Mouse (Mus musculus): ENCODE data around the gene Ulk3. TPM values are rescaled to one million over a fixed set of nuclear protein-coding genes. Genes with fewer than 3 reads are reported as not detected.

Ulk3 gene
- total and polyA plus RNA-seq, 3 experiments: 2.6 to 11.4 (median 10.0) TPM

- Histone ChIP-seq H3K9ac (ENCODE audit: insufficient read depth, low read depth) (peak overlapping the region; percentile 39; the same call in 1 of the 2 replicates), H3K79me2 (replicated peaks; ENCODE audit: control insufficient read depth, extremely low read depth, insufficient read depth, poor library complexity, severe bottlenecking) (peaks cover 92% of the 10 kb centered on the region), H3K4me1 (ENCODE audit: control insufficient read depth in 1 of 2, insufficient read depth in 2 of 2) (peaks cover 37 to 80% of the 10 kb centered on the region in 2 experiments), H3K4me3 (replicated peaks in 1 of 3; ENCODE audit: low read depth in 2 of 3, low read length in 2 of 3, poor library complexity in 1 of 3) (peak overlapping the region; percentile 10 to 34 (median 16)), H3K27me3 (replicated peaks) (no peaks in the 10 kb centered on the region), H3K4me2 (ENCODE audit: insufficient read depth, low read depth, poor library complexity, severe bottlenecking) (peak overlapping the region; percentile 94), H3K27ac (ENCODE audit: insufficient read depth, low read depth) (peak overlapping the region; percentile 96), H3K9me3 (replicated peaks; ENCODE audit: low read length) (no peaks in the 10 kb centered on the region), H3K36me3 (replicated peaks in 1 of 2; ENCODE audit: control insufficient read depth in 1 of 2, insufficient read depth in 1 of 2, low read length in 1 of 2) (peaks cover 3 to 31% of the 10 kb centered on the region in 2 experiments)
- dilution Hi-C loops (cut with MboI; ENCODE audit: extremely low pct_ligation_motif_present, extremely low pct_unique_long_range_greater_than_20kb, low sequenced_read_pairs) (no loop called here), in situ Hi-C loops (cut with MboI; ENCODE audit: low pct_ligation_motif_present, low pct_unique_long_range_greater_than_20kb, low sequenced_read_pairs) (no loop called here)
- peak; percentile 68 for DNase-seq (ENCODE audit: extremely low read depth)
- TF ChIP-seq NRF1 (IDR thresholded peaks at IDR 0.05; ENCODE audit: low read depth, low read length) (no peak), BHLHE40 (IDR thresholded peaks at IDR 0.05; ENCODE audit: low read depth, low read length) (peak; percentile 69)
Observed at GRCm38 (mm10) chr9:57639661-57640328, 50.5 kb downstream of the Ulk3 start.

- Histone ChIP-seq H3K9ac (ENCODE audit: insufficient read depth, low read depth) (peak overlapping the region; percentile 39; the same call in 1 of the 2 replicates), H3K4me3 (replicated peaks in 1 of 3; ENCODE audit: low read depth in 2 of 3, low read length in 2 of 3, poor library complexity in 1 of 3) (peak overlapping the region in 2 of 3 experiments; percentile 16 to 31), H3K9me3 (replicated peaks; ENCODE audit: low read length) (no peaks in the 10 kb centered on the region), H3K4me1 (ENCODE audit: control insufficient read depth in 1 of 2, insufficient read depth in 2 of 2) (peaks cover 33 to 74% of the 10 kb centered on the region in 2 experiments), H3K36me3 (replicated peaks in 1 of 2; ENCODE audit: control insufficient read depth in 1 of 2, insufficient read depth in 1 of 2, low read length in 1 of 2) (peaks cover 3 to 26% of the 10 kb centered on the region in 2 experiments), H3K4me2 (ENCODE audit: insufficient read depth, low read depth, poor library complexity, severe bottlenecking) (peak overlapping the region; percentile 94), H3K27ac (ENCODE audit: insufficient read depth, low read depth) (peak overlapping the region; percentile 96), H3K79me2 (replicated peaks; ENCODE audit: control insufficient read depth, extremely low read depth, insufficient read depth, poor library complexity, severe bottlenecking) (peaks cover 87% of the 10 kb centered on the region), H3K27me3 (replicated peaks) (no peaks in the 10 kb centered on the region)
- in situ Hi-C loops (cut with MboI; ENCODE audit: low pct_ligation_motif_present, low pct_unique_long_range_greater_than_20kb, low sequenced_read_pairs) (no loop called here), dilution Hi-C loops (cut with MboI; ENCODE audit: extremely low pct_ligation_motif_present, extremely low pct_unique_long_range_greater_than_20kb, low sequenced_read_pairs) (no loop called here)
- peak; percentile 97 for DNase-seq (ENCODE audit: extremely low read depth)
- TF ChIP-seq ZKSCAN1 (IDR thresholded peaks at IDR 0.05; ENCODE audit: borderline replicate concordance, low read depth, low read length): no peak
- TF ChIP-seq ZC3H11A (IDR thresholded peaks at IDR 0.05; ENCODE audit: low read depth, low read length): no peak
- TF ChIP-seq TBP (conservative IDR thresholded peaks at IDR 0.05; ENCODE audit: low read depth, low read length): peak; percentile 75; the same call in 1 of the 2 replicates
- TF ChIP-seq ETS1 (conservative IDR thresholded peaks at IDR 0.05; ENCODE audit: low read depth, low read length): peak; percentile 96
- TF ChIP-seq RCOR1 (conservative IDR thresholded peaks at IDR 0.05; ENCODE audit: low read depth, low read length): no peak; the same call in 1 of the 2 replicates
- peak; percentile 73; the same call in 1 of the 2 replicates for TF ChIP-seq MAX (IDR thresholded peaks at IDR 0.05; ENCODE audit: low read length)
- peak; percentile 93 for TF ChIP-seq SIN3A (IDR thresholded peaks at IDR 0.05; ENCODE audit: low read length)
- TF ChIP-seq NRF1 (IDR thresholded peaks at IDR 0.05; ENCODE audit: low read depth, low read length): 0 out of 2 replicates have a peak, but pooled peaks have one; percentile 42
- TF ChIP-seq POLR2A (IDR thresholded peaks at IDR 0.05; ENCODE audit: low read depth, low read length): peak; percentile 58; the same call in 1 of the 2 replicates
- TF ChIP-seq BHLHE40 (IDR thresholded peaks at IDR 0.05; ENCODE audit: low read depth, low read length): peak; percentile 98
- TF ChIP-seq POLR2AphosphoS2 (IDR thresholded peaks at IDR 0.05; ENCODE audit: low read depth, low read length): no peak
- TF ChIP-seq CHD2 (IDR thresholded peaks at IDR 0.05; ENCODE audit: low read length): no peak
- no peak for TF ChIP-seq JUND (conservative IDR thresholded peaks at IDR 0.05; ENCODE audit: low read depth, low read length)
- TF ChIP-seq UBTF (IDR thresholded peaks at IDR 0.05; ENCODE audit: low read depth, low read length): peak; percentile 73; the same call in 1 of the 2 replicates
- no peak for TF ChIP-seq JUN (IDR thresholded peaks at IDR 0.05; ENCODE audit: insufficient read depth, low read depth, low read length)
- peak; percentile 77 for TF ChIP-seq MEF2A (IDR thresholded peaks at IDR 0.05; ENCODE audit: borderline replicate concordance, low read depth, low read length)
- peak; percentile 96 for TF ChIP-seq ELF1 (IDR thresholded peaks at IDR 0.05; ENCODE audit: low read depth, low read length)
- no peak for TF ChIP-seq E2F4 (IDR thresholded peaks at IDR 0.05; ENCODE audit: insufficient replicate concordance, low read depth, low read length)
- TF ChIP-seq IRF4 (IDR thresholded peaks at IDR 0.05; ENCODE audit: low read depth, low read length): peak; percentile 71
- TF ChIP-seq ZMIZ1 (IDR thresholded peaks at IDR 0.05; ENCODE audit: low read depth, low read length): peak; percentile 42; the same call in 1 of the 2 replicates
- TF ChIP-seq EP300 (IDR thresholded peaks at IDR 0.05; ENCODE audit: low read length): peak; percentile 73
- no peak for TF ChIP-seq PAX5 (IDR thresholded peaks at IDR 0.05; ENCODE audit: low read length)
- no peak for TF ChIP-seq CTCF (conservative IDR thresholded peaks at IDR 0.05 in 1 of 2, IDR thresholded peaks at IDR 0.05 in 1 of 2; ENCODE audit: low read depth in 2 of 2, low read length in 2 of 2)
- no peak for TF ChIP-seq USF1 (IDR thresholded peaks at IDR 0.05; ENCODE audit: low read depth, low read length)
- TF ChIP-seq KAT2A (IDR thresholded peaks at IDR 0.05; ENCODE audit: insufficient replicate concordance, low read length): no peak
- TF ChIP-seq CHD1 (IDR thresholded peaks at IDR 0.05; ENCODE audit: low read depth, low read length): no peak
- no peak for TF ChIP-seq RAD21 (IDR thresholded peaks at IDR 0.05; ENCODE audit: low read depth, low read length)
- no peak for TF ChIP-seq GABPA (IDR thresholded peaks at IDR 0.05; ENCODE audit: insufficient replicate concordance, low read depth, low read length)
- peak; percentile 82; the same call in 1 of the 2 replicates for TF ChIP-seq MAZ (IDR thresholded peaks at IDR 0.05; ENCODE audit: low read depth, low read length)
- TF ChIP-seq TCF12 (IDR thresholded peaks at IDR 0.05; ENCODE audit: low read depth, low read length): peak; percentile 88
- TF ChIP-seq USF2 (conservative IDR thresholded peaks at IDR 0.05; ENCODE audit: low read depth, low read length): no peak
Observed at GRCm38 (mm10) chr9:57640384-57640783, 51.1 kb downstream of the Ulk3 start.

Data from CH12.LX (cell line).